Mouse (Mus musculus) activated CD4-positive, CD25-positive, alpha-beta regulatory T cell, adult 4 months (primary cell): ENCODE measurements around the gene Nat8f5. TPM values are rescaled to one million over a fixed set of nuclear protein-coding genes. Genes with fewer than 3 reads are reported as not detected.
"Not testable (repeated sequence)": the region's sequence is repeated elsewhere in the genome, so short reads cannot be mapped to it uniquely, and the experiment has no call there.

Experiments
- ATAC-seq: one replicate; pipeline ENCODE4 v1.8.0; 2017
- polyA plus RNA-seq, 2 experiments: library from polyadenylated mRNA; unstranded; fragments of 100-300 nt; shearing (Covaris generic); gene quantifications; one replicate each; pipeline ENCODE4 v1.2.1; 2017

The Nat8f5 gene
- polyA plus RNA-seq, 2 experiments from 2014 or later = not detected

- ATAC-seq = not testable (repeated sequence)
Observed at GRCm38 (mm10) chr6:85836098-85836497, 15.3 kb upstream of the Nat8f5 start.

GRCm38 (mm10) chr6:85835104-85835503 is 14.3 kb upstream of the Nat8f5 start:
- ATAC-seq = not testable (repeated sequence)

GRCm38 (mm10) chr6:85834504-85835100 is 13.8 kb upstream of the Nat8f5 start:
- not testable (repeated sequence) for ATAC-seq

GRCm38 (mm10) chr6:85831796-85832321 is 11.1 kb upstream of the Nat8f5 start, which contains the start of gene Nat8:
Gene Nat8 (minus strand): TSS chr6:85832082.
- ATAC-seq = no peak

- ATAC-seq = no peak
Observed at GRCm38 (mm10) chr6:85829462-85829861, 8.7 kb upstream of the Nat8f5 start.

- ATAC-seq = no peak
Observed at GRCm38 (mm10) chr6:85825886-85826285, 5.1 kb upstream of the Nat8f5 start.

GRCm38 (mm10) chr6:85823382-85824090 is 2.8 kb upstream of the Nat8f5 start:
- ATAC-seq = no peak

GRCm38 (mm10) chr6:85822286-85822685 is 1.5 kb upstream of the Nat8f5 start:
- no peak for ATAC-seq

- no peak for ATAC-seq
Observed at GRCm38 (mm10) chr6:85818338-85818737, 2.4 kb downstream of the Nat8f5 start.

GRCm38 (mm10) chr6:85813339-85813738 is 7.4 kb downstream of the Nat8f5 start:
- ATAC-seq = no peak

GRCm38 (mm10) chr6:85810942-85811537 is 9.7 kb downstream of the Nat8f5 start:
- ATAC-seq = not testable (repeated sequence)

GRCm38 (mm10) chr6:85810514-85810913 is 10.3 kb downstream of the Nat8f5 start:
- ATAC-seq = not testable (repeated sequence)

- not testable (repeated sequence) for ATAC-seq
Observed at GRCm38 (mm10) chr6:85809784-85810183, 11.0 kb downstream of the Nat8f5 start.

- ATAC-seq = not testable (repeated sequence)
Observed at GRCm38 (mm10) chr6:85803180-85803579, 17.6 kb downstream of the Nat8f5 start.

Other genes with a start within 250 kb of the Nat8f5 start
- gene Alms1, start 233.4 kb downstream of the Nat8f5 start, polyA plus RNA-seq = 1 to 10 TPM; 2.7 to 4.3 TPM
- gene Nat8f7, start 107.8 kb downstream of the Nat8f5 start, polyA plus RNA-seq = not detected
- not detected for gene Nat8f3, start 55.2 kb downstream of the Nat8f5 start, polyA plus RNA-seq
- gene Nat8f6, start within 50 bp of the Nat8f5 start, polyA plus RNA-seq = not detected
- not detected for gene Nat8, start 11.1 kb upstream of the Nat8f5 start, polyA plus RNA-seq
- not detected for gene Nat8f2, start 48.2 kb upstream of the Nat8f5 start, polyA plus RNA-seq
- 1 to 10 TPM; 7.3 to 7.7 TPM for gene Nat8f4, start 83.9 kb upstream of the Nat8f5 start, polyA plus RNA-seq
- gene Tprkb, start 90.9 kb upstream of the Nat8f5 start, polyA plus RNA-seq = 10 to 100 TPM; 50.0 to 63.1 TPM
- gene Nat8f1, start 94.7 kb upstream of the Nat8f5 start, polyA plus RNA-seq = 10 to 100 TPM; 11.3 to 11.6 TPM
- gene Dusp11, start 140.7 kb upstream of the Nat8f5 start, polyA plus RNA-seq = 100 to 1,000 TPM; 223 to 225 TPM
- gene Figla, start 195.2 kb upstream of the Nat8f5 start, polyA plus RNA-seq = not detected
- not detected for gene Add2, start 207.7 kb upstream of the Nat8f5 start, polyA plus RNA-seq